Mouse (Mus musculus) thymus, adult 2 months (tissue): ENCODE results near the gene Clec2g. TPM values are rescaled to one million over a fixed set of nuclear protein-coding genes. Genes with fewer than 3 reads are reported as not detected.
"Not testable (repeated sequence)": the region's sequence is repeated elsewhere in the genome, so short reads cannot be mapped to it uniquely, and the experiment has no call there.

Experiments
- DNase-seq: peaks from one replicate; pipeline ENCODE4 v3.0.0; 2021
- H3K27ac ChIP-seq: fragments of 200-500 bp; 2 replicates; pipeline ENCODE4 v1.5.1; 2012; ENCODE audit warnings: low read length, control low read depth; ENCODE audit not compliant: control insufficient read depth, insufficient read depth
- H3K27me3 ChIP-seq: fragments of 200-500 bp; 2 replicates; pipeline ENCODE4 v1.6.1; 2012; ENCODE audit warnings: mild to moderate bottlenecking, low read length, moderate library complexity, mixed read lengths; ENCODE audit not compliant: control insufficient read depth, insufficient read depth
- H3K36me3 ChIP-seq: fragments of 200-500 bp; 2 replicates; pipeline ENCODE4 v1.6.1; 2012; ENCODE audit warnings: mild to moderate bottlenecking, low read length, moderate library complexity; ENCODE audit not compliant: control insufficient read depth, insufficient read depth
- H3K4me1 ChIP-seq: fragments of 200-500 bp; replicated peaks from 2 replicates; pipeline ENCODE4 v1.6.1; 2012; ENCODE audit warnings: low read length; ENCODE audit not compliant: control insufficient read depth, insufficient read depth
- H3K4me3 ChIP-seq: fragments of 200-500 bp; 2 replicates; pipeline ENCODE4 v1.5.1; 2012; ENCODE audit warnings: mild to moderate bottlenecking, low read length, control low read depth, moderate library complexity; ENCODE audit not compliant: control insufficient read depth, insufficient read depth
- CTCF ChIP-seq: fragments of 200-500 bp; IDR thresholded peaks from 2 replicates; pipeline ENCODE4 v1.5.1; 2012; ENCODE audit warnings: mild to moderate bottlenecking, control low read depth, low read length, moderate library complexity, borderline replicate concordance; ENCODE audit not compliant: control insufficient read depth, poor library complexity, insufficient read depth; ENCODE audit errors: extremely low read depth
- POLR2A ChIP-seq: fragments of 200-500 bp; IDR thresholded peaks from 2 replicates; pipeline ENCODE4 v1.6.1; 2012; ENCODE audit warnings: mild to moderate bottlenecking, low read length, control low read depth, moderate library complexity; ENCODE audit not compliant: control insufficient read depth, poor library complexity, insufficient read depth; ENCODE audit errors: extremely low read depth
- WGBS: fragments of 180-500 bp; shearing (Covaris S2); methylation state at CpG from one replicate; pipeline ENCODE4 v1.1.7; 2018; 5-methylcytosine and 5-hydroxymethylcytosine counted together
- polyA plus RNA-seq: library from polyadenylated mRNA; depleted of rRNA; stranded (reverse); fragments of >200 nt; gene quantifications from 2 replicates; pipeline ENCODE4 v1.2.3, GENCODE M21; 2012; rRNA removed

Clec2g gene
- polyA plus RNA-seq = 0.13 and 0.35 TPM in 2 replicates

GRCm38 (mm10) chr6:128934081-128934480, at the start of gene Clec2g:
Gene Clec2g (plus strand): TSS chr6:128934381.
- 96% methylated on average over 4 of the region's 4 CpGs for WGBS

GRCm38 (mm10) chr6:128887091-128887790, 46.9 kb upstream of the Clec2g start, which contains the start of gene Clec2i:
Gene Clec2i (plus strand): TSS chr6:128887588.
- Histone ChIP-seq H3K4me3 (peak within 1 kb of the TSS; percentile 79), H3K27ac (peak within 1 kb of the TSS; percentile 88)
- peak; percentile 81 for DNase-seq
- peak; percentile 51; the same call in 1 of the 2 replicates for TF ChIP-seq POLR2A
- H3K4me1 ChIP-seq, H3K27me3 ChIP-seq, H3K36me3 ChIP-seq: not testable (repeated sequence)
- WGBS = 5% methylated on average over 6 of the region's 6 CpGs

More at GRCm38 (mm10) chr6:128934081-128934480, at the start of gene Clec2g:
- H3K27me3 ChIP-seq, H3K36me3 ChIP-seq, H3K27ac ChIP-seq, H3K4me3 ChIP-seq, DNase-seq, H3K4me1 ChIP-seq: not testable (repeated sequence)

DNA sequence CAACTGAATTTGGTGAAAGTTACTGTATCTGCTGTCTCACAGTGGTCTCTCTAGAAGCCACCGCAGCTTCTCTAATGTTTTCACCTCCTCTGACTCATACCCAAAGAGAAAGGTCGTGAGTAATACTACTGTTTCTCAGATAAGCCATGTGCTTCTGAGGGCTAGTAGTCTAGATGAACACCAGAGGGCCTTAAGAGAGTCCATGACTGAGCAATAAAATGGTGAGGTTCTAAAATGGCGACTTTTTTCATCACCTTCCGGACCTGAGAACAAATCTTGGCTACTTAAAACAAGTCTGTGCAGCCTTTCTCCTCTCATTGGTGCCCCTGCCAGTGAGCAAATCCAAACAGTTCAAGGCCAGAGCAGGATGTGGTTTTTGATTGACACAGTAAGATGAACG, 45.3 kb upstream of the Clec2g start:
- peak; percentile 63 for DNase-seq
- TF ChIP-seq POLR2A (no peak), CTCF (no peak)
- WGBS = 3% methylated on average over 5 of the region's 5 CpGs
- peaks cover 7% of the 10 kb centered on the region for H3K4me1 ChIP-seq
- H3K27ac ChIP-seq = peak overlapping the region; percentile 81; the same call in 1 of the 2 replicates
- H3K27me3 ChIP-seq = no peaks in the 10 kb centered on the region
- no peak overlapping the region for H3K4me3 ChIP-seq
- peaks cover 11% of the 10 kb centered on the region for H3K36me3 ChIP-seq

GRCm38 (mm10) chr6:128890948-128891355, 43.2 kb upstream of the Clec2g start, which contains the start of gene BC035044:
Gene BC035044 (minus strand): TSS chr6:128891126.
- peak within 1 kb of the TSS; percentile 96 for H3K27ac ChIP-seq
- 6% methylated on average over 2 of the region's 2 CpGs for WGBS
- peak within 1 kb of the TSS; percentile 34 for H3K4me3 ChIP-seq
- peak; percentile 45 for DNase-seq
- H3K36me3 ChIP-seq = peaks cover 31% of the 10 kb centered on the region
- TF ChIP-seq CTCF (no peak), POLR2A (no peak)
- H3K4me1 ChIP-seq = peaks cover 7% of the 10 kb centered on the region
- no peaks in the 10 kb centered on the region for H3K27me3 ChIP-seq

GRCm38 (mm10) chr6:128895404-128896001, 38.7 kb upstream of the Clec2g start:
- peaks cover 46% of the 10 kb centered on the region for H3K36me3 ChIP-seq
- H3K27ac ChIP-seq = no peak overlapping the region
- H3K27me3 ChIP-seq = no peaks in the 10 kb centered on the region
- 85% methylated on average over 3 of the region's 3 CpGs for WGBS
- H3K4me1 ChIP-seq = no peaks in the 10 kb centered on the region
- no peak for TF ChIP-seq CTCF
- TF ChIP-seq POLR2A = no peak
- H3K4me3 ChIP-seq = no peak overlapping the region
- DNase-seq = no peak

- TF ChIP-seq POLR2A = no peak
- TF ChIP-seq CTCF = no peak
- no peak overlapping the region for H3K4me3 ChIP-seq
- no peaks in the 10 kb centered on the region for H3K27me3 ChIP-seq
- DNase-seq = no peak
- H3K27ac ChIP-seq = no peak overlapping the region
- WGBS = 89% methylated on average over 2 of the region's 2 CpGs
- H3K36me3 ChIP-seq = peaks cover 24% of the 10 kb centered on the region
- H3K4me1 ChIP-seq = peaks cover 3% of the 10 kb centered on the region; the same call in 1 of the 2 replicates
Measured at GRCm38 (mm10) chr6:128900044-128900443, 34.1 kb upstream of the Clec2g start.

GRCm38 (mm10) chr6:128900796-128901552, 33.2 kb upstream of the Clec2g start:
- WGBS = 33% methylated on average over 6 of the region's 6 CpGs
- H3K4me1 ChIP-seq, DNase-seq, H3K27ac ChIP-seq, H3K4me3 ChIP-seq, H3K27me3 ChIP-seq: not testable (repeated sequence)
- H3K36me3 ChIP-seq = peaks cover 15% of the 10 kb centered on the region
